Mouse (Mus musculus) embryonic facial prominence, embryonic 12.5 days (tissue): Measurements from ENCODE around the gene Myt1l. TPM values are rescaled to one million over a fixed set of nuclear protein-coding genes. Genes with fewer than 3 reads are reported as not detected.
A peak's percentile ranks its signal among the peaks of the same experiment; 100 is the strongest.

ENCODE experiments used
- ATAC-seq: fragments of 200-750 bp; cut with Nextera tagmentation; 2 replicates; pipeline ENCODE4 v1.8.0; 2017; ENCODE audit not compliant: insufficient number of reproducible peaks, insufficient read depth, low FRiP score, low TSS enrichment
- H3K27ac ChIP-seq: fragments of 300-500 bp; sonication (generic); 2 replicates; pipeline ENCODE4 v1.5.1; 2016; ENCODE audit warnings: mild to moderate bottlenecking
- H3K27me3 ChIP-seq: fragments of 300-500 bp; sonication (generic); 2 replicates; pipeline ENCODE4 v1.6.1; 2016; ENCODE audit warnings: mild to moderate bottlenecking, moderate library complexity
- H3K36me3 ChIP-seq: fragments of 300-500 bp; sonication (generic); 2 replicates; pipeline ENCODE4 v1.6.1; 2016; ENCODE audit warnings: mild to moderate bottlenecking
- H3K4me1 ChIP-seq: fragments of 300-500 bp; sonication (generic); 2 replicates; pipeline ENCODE4 v1.6.1; 2016
- H3K4me2 ChIP-seq: fragments of 300-500 bp; sonication (generic); replicated peaks from 2 replicates; pipeline ENCODE4 v1.6.1; 2016; ENCODE audit warnings: mild to moderate bottlenecking, moderate library complexity
- H3K4me3 ChIP-seq: fragments of 300-500 bp; sonication (generic); 2 replicates; pipeline ENCODE4 v1.5.1; 2016; ENCODE audit warnings: mild to moderate bottlenecking
- H3K9ac ChIP-seq: fragments of 300-500 bp; sonication (generic); 2 replicates; pipeline ENCODE4 v1.6.1; 2016; ENCODE audit warnings: mild to moderate bottlenecking, moderate library complexity
- H3K9me3 ChIP-seq: fragments of 300-500 bp; sonication (generic); 2 replicates; pipeline ENCODE4 v1.6.1; 2016; ENCODE audit warnings: mild to moderate bottlenecking, moderate library complexity
- WGBS: fragments of 180-500 bp; shearing (Covaris S2); methylation state at CpG from one replicate; pipeline ENCODE4 v1.1.7; 2016; 5-methylcytosine and 5-hydroxymethylcytosine counted together
- polyA plus RNA-seq: library from polyadenylated mRNA; unstranded; fragments of >200 nt; fragmentation: Nextera tagmentation; extraction: Ambion mirVana; gene quantifications from 2 replicates; pipeline ENCODE4 v1.2.1, GENCODE M21; 2016

Gene Myt1l
- polyA plus RNA-seq, 1 experiment from 2014 or later = 9.8 TPM

- Histone ChIP-seq H3K36me3 (no peaks in the 10 kb centered on the region), H3K9ac (no peak overlapping the region), H3K4me2 (no peak overlapping the region), H3K27ac (no peak overlapping the region), H3K27me3 (no peaks in the 10 kb centered on the region), H3K4me1 (no peaks in the 10 kb centered on the region), H3K4me3 (no peak overlapping the region), H3K9me3 (no peaks in the 10 kb centered on the region)
- 84% methylated on average over 4 of the region's 4 CpGs for WGBS
- ATAC-seq = no peak
These were observed 222.5 kb downstream of the Myt1l start for GRCm38 (mm10) chr12:29750604-29751128.

GRCm38 (mm10) chr12:29755086-29755871 lies 227.1 kb downstream of the Myt1l start:
- H3K27ac ChIP-seq = no peak overlapping the region
- H3K9me3 ChIP-seq = no peaks in the 10 kb centered on the region
- H3K27me3 ChIP-seq = no peaks in the 10 kb centered on the region
- no peak for ATAC-seq
- 85% methylated on average over 5 of the region's 5 CpGs for WGBS
- H3K4me2 ChIP-seq = no peak overlapping the region
- no peak overlapping the region for H3K9ac ChIP-seq
- H3K4me1 ChIP-seq = no peaks in the 10 kb centered on the region
- H3K4me3 ChIP-seq = no peak overlapping the region
- H3K36me3 ChIP-seq = no peaks in the 10 kb centered on the region

GRCm38 (mm10) chr12:29755872-29756265 lies 227.7 kb downstream of the Myt1l start:
- H3K4me2 ChIP-seq = no peak overlapping the region
- no peak overlapping the region for H3K4me3 ChIP-seq
- ATAC-seq = no peak
- 88% methylated on average over 3 of the region's 3 CpGs for WGBS
- no peak overlapping the region for H3K27ac ChIP-seq
- H3K27me3 ChIP-seq = no peaks in the 10 kb centered on the region
- no peak overlapping the region for H3K9ac ChIP-seq
- H3K4me1 ChIP-seq = no peaks in the 10 kb centered on the region
- H3K9me3 ChIP-seq = no peaks in the 10 kb centered on the region
- H3K36me3 ChIP-seq = no peaks in the 10 kb centered on the region

GRCm38 (mm10) chr12:29760611-29761010 lies 232.4 kb downstream of the Myt1l start:
- Histone ChIP-seq H3K4me2 (no peak overlapping the region), H3K36me3 (no peaks in the 10 kb centered on the region), H3K4me1 (no peaks in the 10 kb centered on the region), H3K27ac (no peak overlapping the region), H3K4me3 (no peak overlapping the region), H3K27me3 (no peaks in the 10 kb centered on the region), H3K9me3 (no peaks in the 10 kb centered on the region), H3K9ac (no peak overlapping the region)
- 77% methylated on average over 4 of the region's 4 CpGs for WGBS
- no peak for ATAC-seq

- no peaks in the 10 kb centered on the region for H3K4me1 ChIP-seq
- H3K27ac ChIP-seq = no peak overlapping the region
- H3K9me3 ChIP-seq = no peaks in the 10 kb centered on the region
- H3K4me2 ChIP-seq = no peak overlapping the region
- H3K27me3 ChIP-seq = no peaks in the 10 kb centered on the region
- WGBS = 68% methylated on average over 1 of the region's 1 CpGs
- no peaks in the 10 kb centered on the region for H3K36me3 ChIP-seq
- no peak overlapping the region for H3K9ac ChIP-seq
- ATAC-seq = no peak
- no peak overlapping the region for H3K4me3 ChIP-seq
These were observed 238.0 kb downstream of the Myt1l start for GRCm38 (mm10) chr12:29766158-29766557.

- Histone ChIP-seq H3K9ac (no peak overlapping the region), H3K9me3 (no peaks in the 10 kb centered on the region), H3K4me1 (no peaks in the 10 kb centered on the region), H3K27ac (no peak overlapping the region), H3K4me3 (no peak overlapping the region), H3K27me3 (no peaks in the 10 kb centered on the region), H3K4me2 (no peak overlapping the region), H3K36me3 (no peaks in the 10 kb centered on the region)
- WGBS = 75% methylated on average over 3 of the region's 3 CpGs
- no peak for ATAC-seq
These were observed 243.6 kb downstream of the Myt1l start for GRCm38 (mm10) chr12:29771791-29772190.

GRCm38 (mm10) chr12:29772401-29772800 lies 244.2 kb downstream of the Myt1l start:
- no peak overlapping the region for H3K4me2 ChIP-seq
- H3K9ac ChIP-seq = no peak overlapping the region
- H3K36me3 ChIP-seq = no peaks in the 10 kb centered on the region
- no peaks in the 10 kb centered on the region for H3K4me1 ChIP-seq
- no peak overlapping the region for H3K27ac ChIP-seq
- H3K27me3 ChIP-seq = no peaks in the 10 kb centered on the region
- no peak for ATAC-seq
- no peak overlapping the region for H3K4me3 ChIP-seq
- H3K9me3 ChIP-seq = no peaks in the 10 kb centered on the region

GRCm38 (mm10) chr12:29778901-29779300 lies 250.7 kb downstream of the Myt1l start:
- Histone ChIP-seq H3K27me3 (no peaks in the 10 kb centered on the region), H3K4me1 (no peaks in the 10 kb centered on the region), H3K27ac (no peak overlapping the region), H3K9me3 (no peaks in the 10 kb centered on the region), H3K36me3 (no peaks in the 10 kb centered on the region), H3K9ac (no peak overlapping the region), H3K4me2 (no peak overlapping the region), H3K4me3 (no peak overlapping the region)
- 83% methylated on average over 2 of the region's 2 CpGs for WGBS
- no peak for ATAC-seq

- H3K4me2 ChIP-seq = no peak overlapping the region
- H3K4me1 ChIP-seq = 0 out of 2 replicates have a peak, but pooled peaks cover 10% of the 10 kb centered on the region
- no peak overlapping the region for H3K27ac ChIP-seq
- no peak overlapping the region for H3K9ac ChIP-seq
- no peaks in the 10 kb centered on the region for H3K27me3 ChIP-seq
- H3K4me3 ChIP-seq = no peak overlapping the region
- ATAC-seq = peak; percentile 47; the same call in 1 of the 2 replicates
- no peaks in the 10 kb centered on the region for H3K9me3 ChIP-seq
- WGBS = 46% methylated on average over 16 of the region's 16 CpGs
- no peaks in the 10 kb centered on the region for H3K36me3 ChIP-seq
These were observed 261.3 kb downstream of the Myt1l start for GRCm38 (mm10) chr12:29789319-29790050.

- no peak overlapping the region for H3K9ac ChIP-seq
- no peak overlapping the region for H3K27ac ChIP-seq
- no peaks in the 10 kb centered on the region for H3K27me3 ChIP-seq
- H3K9me3 ChIP-seq = no peaks in the 10 kb centered on the region
- 0 out of 2 replicates have a peak, but pooled peaks cover 10% of the 10 kb centered on the region for H3K4me1 ChIP-seq
- no peak for ATAC-seq
- H3K4me2 ChIP-seq = no peak overlapping the region
- WGBS = 73% methylated on average over 4 of the region's 4 CpGs
- H3K4me3 ChIP-seq = no peak overlapping the region
- no peaks in the 10 kb centered on the region for H3K36me3 ChIP-seq
These were observed 261.8 kb downstream of the Myt1l start for GRCm38 (mm10) chr12:29790051-29790386.

- no peaks in the 10 kb centered on the region for H3K27me3 ChIP-seq
- no peak overlapping the region for H3K4me3 ChIP-seq
- H3K4me2 ChIP-seq = no peak overlapping the region
- H3K9ac ChIP-seq = no peak overlapping the region
- 88% methylated on average over 5 of the region's 5 CpGs for WGBS
- no peak for ATAC-seq
- no peak overlapping the region for H3K27ac ChIP-seq
- H3K4me1 ChIP-seq = 0 out of 2 replicates have a peak, but pooled peaks cover 10% of the 10 kb centered on the region
- H3K36me3 ChIP-seq = no peaks in the 10 kb centered on the region
- H3K9me3 ChIP-seq = no peaks in the 10 kb centered on the region
These were observed 264.8 kb downstream of the Myt1l start for GRCm38 (mm10) chr12:29792998-29793397.

- no peak for ATAC-seq
- Histone ChIP-seq H3K27me3 (no peaks in the 10 kb centered on the region), H3K36me3 (no peaks in the 10 kb centered on the region), H3K4me3 (no peak overlapping the region), H3K27ac (no peak overlapping the region), H3K4me2 (no peak overlapping the region), H3K9me3 (no peaks in the 10 kb centered on the region), H3K4me1 (no peaks in the 10 kb centered on the region), H3K9ac (no peak overlapping the region)
- WGBS = 63% methylated on average over 5 of the region's 5 CpGs
These were observed 267.0 kb downstream of the Myt1l start for GRCm38 (mm10) chr12:29795107-29795673.
